Mouse (Mus musculus): ENCODE data around the gene Mixl1. TPM values are rescaled to one million over a fixed set of nuclear protein-coding genes. Genes with fewer than 3 reads are reported as not detected.

Gene Mixl1
- not detected in 2 replicates for total RNA-seq (2017)

- ATAC-seq (replicated peaks in 1 of 2; ENCODE audit: insufficient read depth in 1 of 2, low FRiP score in 2 of 2, low TSS enrichment in 1 of 2, low read depth in 1 of 2, poor library complexity in 2 of 2, severe bottlenecking in 2 of 2) = no peak
Observed at GRCm38 (mm10) chr1:180696626-180697352, at the start of gene Mixl1. Gene Mixl1 (minus strand): TSS chr1:180697034.

- no peak for ATAC-seq (replicated peaks in 1 of 2; ENCODE audit: insufficient read depth in 1 of 2, low FRiP score in 2 of 2, low TSS enrichment in 1 of 2, low read depth in 1 of 2, poor library complexity in 2 of 2, severe bottlenecking in 2 of 2)
Observed at GRCm38 (mm10) chr1:180729231-180729630, 32.4 kb upstream of the Mixl1 start.

GRCm38 (mm10) chr1:180726183-180726582, 29.3 kb upstream of the Mixl1 start:
- peak in 1 of 2 experiments; percentile 22; a peak in 2 of 4 replicates for ATAC-seq (replicated peaks in 1 of 2; ENCODE audit: insufficient read depth in 1 of 2, low FRiP score in 2 of 2, low TSS enrichment in 1 of 2, low read depth in 1 of 2, poor library complexity in 2 of 2, severe bottlenecking in 2 of 2)

- ATAC-seq (replicated peaks in 1 of 2; ENCODE audit: insufficient read depth in 1 of 2, low FRiP score in 2 of 2, low TSS enrichment in 1 of 2, low read depth in 1 of 2, poor library complexity in 2 of 2, severe bottlenecking in 2 of 2) = peak; percentile 93
Observed at GRCm38 (mm10) chr1:180725704-180726179, 28.9 kb upstream of the Mixl1 start, which contains the start of gene Acbd3. Gene Acbd3 (plus strand): TSS chr1:180726043.

- ATAC-seq (replicated peaks in 1 of 2; ENCODE audit: insufficient read depth in 1 of 2, low FRiP score in 2 of 2, low TSS enrichment in 1 of 2, low read depth in 1 of 2, poor library complexity in 2 of 2, severe bottlenecking in 2 of 2) = no peak
Observed at GRCm38 (mm10) chr1:180723701-180724238, 26.9 kb upstream of the Mixl1 start.

GRCm38 (mm10) chr1:180722608-180723007, 25.8 kb upstream of the Mixl1 start:
- no peak for ATAC-seq (replicated peaks in 1 of 2; ENCODE audit: insufficient read depth in 1 of 2, low FRiP score in 2 of 2, low TSS enrichment in 1 of 2, low read depth in 1 of 2, poor library complexity in 2 of 2, severe bottlenecking in 2 of 2)

- peak; percentile 81 to 83 for ATAC-seq (replicated peaks in 1 of 2; ENCODE audit: insufficient read depth in 1 of 2, low FRiP score in 2 of 2, low TSS enrichment in 1 of 2, low read depth in 1 of 2, poor library complexity in 2 of 2, severe bottlenecking in 2 of 2)
Observed at GRCm38 (mm10) chr1:180719951-180720689, 23.3 kb upstream of the Mixl1 start.

- no peak for ATAC-seq (replicated peaks in 1 of 2; ENCODE audit: insufficient read depth in 1 of 2, low FRiP score in 2 of 2, low TSS enrichment in 1 of 2, low read depth in 1 of 2, poor library complexity in 2 of 2, severe bottlenecking in 2 of 2)
Observed at GRCm38 (mm10) chr1:180719483-180719882, 22.6 kb upstream of the Mixl1 start.

GRCm38 (mm10) chr1:180718756-180719155, 21.9 kb upstream of the Mixl1 start:
- 0 out of 4 replicates have a peak, but pooled peaks of 1 of the 2 experiments have one; percentile 31 for ATAC-seq (replicated peaks in 1 of 2; ENCODE audit: insufficient read depth in 1 of 2, low FRiP score in 2 of 2, low TSS enrichment in 1 of 2, low read depth in 1 of 2, poor library complexity in 2 of 2, severe bottlenecking in 2 of 2)

- no peak for ATAC-seq (replicated peaks in 1 of 2; ENCODE audit: insufficient read depth in 1 of 2, low FRiP score in 2 of 2, low TSS enrichment in 1 of 2, low read depth in 1 of 2, poor library complexity in 2 of 2, severe bottlenecking in 2 of 2)
Observed at GRCm38 (mm10) chr1:180708935-180709776, 12.3 kb upstream of the Mixl1 start.

GRCm38 (mm10) chr1:180707813-180708212, 11.0 kb upstream of the Mixl1 start:
- no peak for ATAC-seq (replicated peaks in 1 of 2; ENCODE audit: insufficient read depth in 1 of 2, low FRiP score in 2 of 2, low TSS enrichment in 1 of 2, low read depth in 1 of 2, poor library complexity in 2 of 2, severe bottlenecking in 2 of 2)

- ATAC-seq (replicated peaks in 1 of 2; ENCODE audit: insufficient read depth in 1 of 2, low FRiP score in 2 of 2, low TSS enrichment in 1 of 2, low read depth in 1 of 2, poor library complexity in 2 of 2, severe bottlenecking in 2 of 2) = no peak
Observed at GRCm38 (mm10) chr1:180707368-180707767, 10.5 kb upstream of the Mixl1 start.

GRCm38 (mm10) chr1:180703400-180703799, 6.6 kb upstream of the Mixl1 start:
- ATAC-seq (replicated peaks in 1 of 2; ENCODE audit: insufficient read depth in 1 of 2, low FRiP score in 2 of 2, low TSS enrichment in 1 of 2, low read depth in 1 of 2, poor library complexity in 2 of 2, severe bottlenecking in 2 of 2) = no peak

GRCm38 (mm10) chr1:180698063-180698462, 1.2 kb upstream of the Mixl1 start:
- ATAC-seq (replicated peaks in 1 of 2; ENCODE audit: insufficient read depth in 1 of 2, low FRiP score in 2 of 2, low TSS enrichment in 1 of 2, low read depth in 1 of 2, poor library complexity in 2 of 2, severe bottlenecking in 2 of 2) = peak; percentile 47 to 71; a peak in 3 of 4 replicates

GRCm38 (mm10) chr1:180691284-180691683, 5.5 kb downstream of the Mixl1 start:
- ATAC-seq (replicated peaks in 1 of 2; ENCODE audit: insufficient read depth in 1 of 2, low FRiP score in 2 of 2, low TSS enrichment in 1 of 2, low read depth in 1 of 2, poor library complexity in 2 of 2, severe bottlenecking in 2 of 2) = no peak
